Mouse (Mus musculus): ENCODE results near the gene Uap1.

DNA sequence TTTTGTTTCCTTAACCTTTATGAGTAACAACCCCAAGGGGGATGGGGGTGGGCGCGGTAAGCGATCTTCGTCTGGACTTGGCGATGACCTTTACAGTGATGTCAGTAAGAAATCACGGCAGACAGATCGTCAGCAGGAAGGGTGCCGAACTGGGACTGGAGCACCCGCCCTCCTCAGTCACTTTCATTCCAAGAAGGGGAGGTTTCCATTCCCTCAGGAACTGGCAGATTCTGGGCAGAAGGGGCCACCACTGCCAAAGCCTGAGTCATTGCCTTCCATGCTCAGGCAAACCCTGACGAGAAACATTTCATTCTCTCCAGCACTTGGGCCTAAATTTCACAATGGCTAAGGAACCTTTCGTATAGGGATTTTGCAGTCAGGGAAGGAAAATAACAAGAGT, 13.8 kb upstream of the Uap1 start:
- TF ChIP-seq CTCF (IDR thresholded peaks at IDR 0.05): no peak
- TF ChIP-seq EP300 (IDR thresholded peaks at IDR 0.05): no peak

All from lung, postnatal 0 days (tissue).